Mouse (Mus musculus) neural tube, embryonic 15.5 days (tissue): ENCODE measurements at regions not wholly inside any gene's neighbourhood (a gene's known extent, or its start where the extent isn't known, plus 50 kb on each side); places are given as distances from the start of the nearest gene placed in this dataset.

ENCODE experiments used
- ATAC-seq: fragments of 200-750 bp; cut with Nextera tagmentation; 2 replicates; pipeline ENCODE4 v1.8.0; 2017; ENCODE audit warnings: mild to moderate bottlenecking, moderate TSS enrichment, moderate library complexity; ENCODE audit not compliant: low FRiP score
- H3K27ac ChIP-seq: fragments of 300-500 bp; sonication (generic); replicated peaks from 2 replicates; pipeline ENCODE4 v1.5.1; 2015; ENCODE audit warnings: mild to moderate bottlenecking, inconsistent platforms
- H3K27me3 ChIP-seq: fragments of 300-500 bp; sonication (generic); replicated peaks from 2 replicates; pipeline ENCODE4 v1.6.1; 2015; ENCODE audit warnings: inconsistent platforms
- H3K36me3 ChIP-seq: fragments of 300-500 bp; sonication (generic); 2 replicates; pipeline ENCODE4 v1.6.1; 2015; ENCODE audit warnings: inconsistent platforms
- H3K4me1 ChIP-seq: fragments of 300-500 bp; sonication (generic); 2 replicates; pipeline ENCODE4 v1.6.1; 2015; ENCODE audit warnings: inconsistent platforms
- H3K4me2 ChIP-seq: fragments of 300-500 bp; sonication (generic); 2 replicates; pipeline ENCODE4 v1.6.1; 2015; ENCODE audit warnings: inconsistent platforms, mild to moderate bottlenecking, moderate library complexity
- H3K4me3 ChIP-seq: fragments of 300-500 bp; sonication (generic); replicated peaks from 2 replicates; pipeline ENCODE4 v1.5.1; 2015; ENCODE audit warnings: mild to moderate bottlenecking, inconsistent platforms
- H3K9ac ChIP-seq: fragments of 300-500 bp; sonication (generic); replicated peaks from 2 replicates; pipeline ENCODE4 v1.6.1; 2015; ENCODE audit warnings: mild to moderate bottlenecking, inconsistent platforms
- H3K9me3 ChIP-seq: fragments of 300-500 bp; sonication (generic); replicated peaks from 2 replicates; pipeline ENCODE4 v1.6.1; 2016; ENCODE audit warnings: inconsistent platforms
- WGBS: fragments of 180-500 bp; shearing (Covaris S2); methylation state at CpG from one replicate; pipeline ENCODE4 v1.1.7; 2015; ENCODE audit warnings: mixed read lengths; 5-methylcytosine and 5-hydroxymethylcytosine counted together

GRCm38 (mm10) chr11:22600370-22600769, 88.5 kb downstream of the Tmem17 start:
- H3K4me3 ChIP-seq = no peak overlapping the region
- H3K4me2 ChIP-seq = no peak overlapping the region
- no peak overlapping the region for H3K9ac ChIP-seq
- no peaks in the 10 kb centered on the region for H3K9me3 ChIP-seq
- H3K4me1 ChIP-seq = peaks cover 9% of the 10 kb centered on the region
- ATAC-seq = no peak
- no peak overlapping the region for H3K27ac ChIP-seq
- WGBS = 67% methylated on average over 7 of the region's 7 CpGs
- no peaks in the 10 kb centered on the region for H3K27me3 ChIP-seq
- H3K36me3 ChIP-seq = no peaks in the 10 kb centered on the region

GRCm38 (mm10) chr11:22601977-22602376, 90.1 kb downstream of the Tmem17 start:
- Histone ChIP-seq H3K36me3 (no peaks in the 10 kb centered on the region), H3K9ac (no peak overlapping the region), H3K4me1 (peaks cover 9% of the 10 kb centered on the region), H3K27me3 (no peaks in the 10 kb centered on the region), H3K4me3 (no peak overlapping the region), H3K27ac (peak overlapping the region; percentile 54; the same call in 1 of the 2 replicates), H3K4me2 (no peak overlapping the region), H3K9me3 (no peaks in the 10 kb centered on the region)
- peak; percentile 83 for ATAC-seq
- WGBS = 15% methylated on average over 3 of the region's 3 CpGs

GRCm38 (mm10) chr11:22602610-22603009, 90.7 kb downstream of the Tmem17 start:
- Histone ChIP-seq H3K27me3 (no peaks in the 10 kb centered on the region), H3K9ac (no peak overlapping the region), H3K4me1 (peaks cover 9% of the 10 kb centered on the region), H3K4me3 (no peak overlapping the region), H3K27ac (no peak overlapping the region), H3K4me2 (no peak overlapping the region), H3K36me3 (no peaks in the 10 kb centered on the region), H3K9me3 (no peaks in the 10 kb centered on the region)
- whole genome bisulfite sequencing = 67% methylated on average over 3 of the region's 3 CpGs
- ATAC-seq = peak; percentile 4; the same call in 1 of the 2 replicates

GRCm38 (mm10) chr11:22603397-22603796, 91.5 kb downstream of the Tmem17 start:
- 89% methylated on average over 1 of the region's 1 CpGs for WGBS
- Histone ChIP-seq H3K27me3 (no peaks in the 10 kb centered on the region), H3K9me3 (no peaks in the 10 kb centered on the region), H3K9ac (no peak overlapping the region), H3K36me3 (no peaks in the 10 kb centered on the region), H3K4me3 (no peak overlapping the region), H3K4me2 (no peak overlapping the region), H3K4me1 (peaks cover 9% of the 10 kb centered on the region), H3K27ac (no peak overlapping the region)
- no peak for ATAC-seq

- no peaks in the 10 kb centered on the region for H3K9me3 ChIP-seq
- ATAC-seq = no peak
- no peak overlapping the region for H3K9ac ChIP-seq
- WGBS = 61% methylated on average over 4 of the region's 4 CpGs
- no peaks in the 10 kb centered on the region for H3K36me3 ChIP-seq
- H3K27me3 ChIP-seq = no peaks in the 10 kb centered on the region
- peaks cover 22% of the 10 kb centered on the region for H3K4me1 ChIP-seq
- no peak overlapping the region for H3K4me2 ChIP-seq
- no peak overlapping the region for H3K27ac ChIP-seq
- no peak overlapping the region for H3K4me3 ChIP-seq
Measured at GRCm38 (mm10) chr11:22606380-22606779, 94.5 kb downstream of the Tmem17 start.

- WGBS = 83% methylated on average over 5 of the region's 5 CpGs
- ATAC-seq = no peak
Measured at GRCm38 (mm10) chr11:22607645-22608044, 95.8 kb downstream of the Tmem17 start.

GRCm38 (mm10) chr11:22608945-22609344, 97.1 kb downstream of the Tmem17 start:
- Histone ChIP-seq H3K36me3 (no peaks in the 10 kb centered on the region), H3K27me3 (no peaks in the 10 kb centered on the region), H3K27ac (no peak overlapping the region), H3K4me2 (no peak overlapping the region), H3K4me3 (no peak overlapping the region), H3K9me3 (no peaks in the 10 kb centered on the region), H3K9ac (no peak overlapping the region), H3K4me1 (peaks cover 13% of the 10 kb centered on the region)
- ATAC-seq = no peak

More at GRCm38 (mm10) chr11:22607645-22608044, 95.8 kb downstream of the Tmem17 start:
- Histone ChIP-seq H3K4me3 (no peak overlapping the region), H3K4me2 (no peak overlapping the region), H3K27ac (no peak overlapping the region), H3K36me3 (no peaks in the 10 kb centered on the region), H3K4me1 (peaks cover 14% of the 10 kb centered on the region), H3K9ac (no peak overlapping the region), H3K27me3 (no peaks in the 10 kb centered on the region), H3K9me3 (no peaks in the 10 kb centered on the region)

- no peak overlapping the region for H3K9ac ChIP-seq
- WGBS = 8% methylated on average over 12 of the region's 12 CpGs
- H3K4me1 ChIP-seq = peaks cover 13% of the 10 kb centered on the region
- H3K4me3 ChIP-seq = no peak overlapping the region
- no peak overlapping the region for H3K27ac ChIP-seq
- no peaks in the 10 kb centered on the region for H3K27me3 ChIP-seq
- H3K4me2 ChIP-seq = peak overlapping the region; percentile 31
- no peak; the same call in 1 of the 2 replicates for ATAC-seq
- no peaks in the 10 kb centered on the region for H3K9me3 ChIP-seq
- no peaks in the 10 kb centered on the region for H3K36me3 ChIP-seq
Measured at GRCm38 (mm10) chr11:22610433-22611101, 98.7 kb downstream of the Tmem17 start.

- Histone ChIP-seq H3K4me2 (no peak overlapping the region), H3K27ac (no peak overlapping the region), H3K27me3 (no peaks in the 10 kb centered on the region), H3K4me3 (no peak overlapping the region), H3K36me3 (no peaks in the 10 kb centered on the region), H3K4me1 (peaks cover 13% of the 10 kb centered on the region), H3K9me3 (no peaks in the 10 kb centered on the region), H3K9ac (no peak overlapping the region)
- no peak for ATAC-seq
- 58% methylated on average over 6 of the region's 6 CpGs for WGBS
Measured at GRCm38 (mm10) chr11:22611102-22611869, 99.4 kb downstream of the Tmem17 start.

GRCm38 (mm10) chr11:22613500-22613899, 101.6 kb downstream of the Tmem17 start:
- no peak overlapping the region for H3K4me3 ChIP-seq
- H3K9ac ChIP-seq = no peak overlapping the region
- H3K9me3 ChIP-seq = no peaks in the 10 kb centered on the region
- WGBS = 61% methylated on average over 2 of the region's 2 CpGs
- no peak for ATAC-seq
- H3K36me3 ChIP-seq = no peaks in the 10 kb centered on the region
- H3K4me1 ChIP-seq = peaks cover 20% of the 10 kb centered on the region
- H3K27ac ChIP-seq = no peak overlapping the region
- H3K4me2 ChIP-seq = no peak overlapping the region
- H3K27me3 ChIP-seq = no peaks in the 10 kb centered on the region

GRCm38 (mm10) chr11:22617204-22617874, 105.5 kb downstream of the Tmem17 start:
- no peaks in the 10 kb centered on the region for H3K27me3 ChIP-seq
- H3K4me1 ChIP-seq = peaks cover 7% of the 10 kb centered on the region; the same call in 1 of the 2 replicates
- peak overlapping the region; percentile 44; the same call in 1 of the 2 replicates for H3K9ac ChIP-seq
- no peak overlapping the region for H3K27ac ChIP-seq
- peak overlapping the region; percentile 65 for H3K4me2 ChIP-seq
- 16% methylated on average over 21 of the region's 21 CpGs for WGBS
- peak; percentile 95 for ATAC-seq
- peak overlapping the region; percentile 36 for H3K4me3 ChIP-seq
- no peaks in the 10 kb centered on the region for H3K9me3 ChIP-seq
- H3K36me3 ChIP-seq = no peaks in the 10 kb centered on the region
